22 mouse cellular contexts compared by ENCODE assay signal in genomic region chr6:98769999-98770398, GRCm38 (mm10).
DNase-seq lines count a peak whose midpoint lies in the region; ATAC-seq and TF ChIP-seq lines count a peak whose summit lies in the region.
"Had no signal": no experiment of that assay in that cellular context is flagged by ENCODE, and none has a peak within 500 bp of the region (broad histone marks: within the 10 kb centered on the region; RNA-seq: fewer than 3 reads in every experiment).

No protein-coding gene starts in this region.

- H3K79me3 ChIP-seq in C2C12 (ENCODE audit: low read depth) = no peaks in the 10 kb centered on the region

- no peak for TF ChIP-seq POLR2A in lung, adult 2 months (IDR thresholded peaks at IDR 0.05; ENCODE audit: borderline replicate concordance, extremely low read depth, low read depth, low read length)

- no peaks in the 10 kb centered on the region for H3K27me3 ChIP-seq in C2C12 (ENCODE audit: control insufficient read depth, insufficient read depth, insufficient read length)
- H3K27me3 ChIP-seq: embryonic facial prominence, embryonic 15.5 days; intestine, embryonic 15.5 days had no signal

- no peak for TF ChIP-seq CTCF in C2C12 (IDR thresholded peaks at IDR 0.05; ENCODE audit: control insufficient read depth, insufficient read depth, insufficient read length)
- TF ChIP-seq CTCF in lung, adult 2 months (IDR thresholded peaks at IDR 0.05; ENCODE audit: insufficient read depth, low read length) = no peak

- H3K4me1 ChIP-seq in lung, adult 2 months (ENCODE audit: control insufficient read depth, insufficient read depth, low read length) = no peaks in the 10 kb centered on the region
- H3K4me1 ChIP-seq: embryonic facial prominence, embryonic 15.5 days; heart, embryonic 10.5 days; intestine, embryonic 15.5 days had no signal

- DNase-seq in frontal cortex, postnatal 10 days (ENCODE audit: low spot score in 2 of 2) = no peak
- peak; percentile 35 for DNase-seq in adipocyte (ENCODE audit: low spot score)
- DNase-seq in telencephalon, adult 2 months (ENCODE audit: low read depth, low spot score) = peak; percentile 34
- no peak for DNase-seq in lung, adult 2 months
- DNase-seq in thymus, postnatal 0 days (ENCODE audit: low spot score) = no peak
- DNase-seq: adrenal gland, postnatal 25 days; B cell, adult 2 months; cerebellum, adult 11 months; cerebellum, adult 8-10 months; embryo, embryonic 11 days; gastrocnemius, postnatal 36 days; heart, adult 18-20 months; heart, postnatal 10 days; kidney, adult 2 months had no signal

- H3K4me3 ChIP-seq in C2C12 (ENCODE audit: insufficient read depth, poor library complexity, severe bottlenecking) = no peak overlapping the region
- H3K4me3 ChIP-seq in lung, adult 2 months (replicated peaks; ENCODE audit: extremely low read depth, low read depth, low read length) = no peak overlapping the region
- H3K4me3 ChIP-seq: embryonic facial prominence, embryonic 15.5 days; forebrain, embryonic 12.5 days; heart, embryonic 10.5 days; hindbrain, embryonic 13.5 days; intestine, embryonic 15.5 days had no signal

- H3K79me2 ChIP-seq in C2C12 (ENCODE audit: control insufficient read depth, insufficient read depth) = no peaks in the 10 kb centered on the region

- H3K36me3 ChIP-seq in C2C12 (ENCODE audit: control insufficient read depth, insufficient read depth) = no peaks in the 10 kb centered on the region
- H3K36me3 ChIP-seq: embryonic facial prominence, embryonic 15.5 days; forebrain, embryonic 12.5 days; heart, embryonic 10.5 days; hindbrain, embryonic 13.5 days; intestine, embryonic 15.5 days had no signal

- 55% methylated on average over 2 of the region's 2 CpGs for WGBS in lung, adult 2 months

- ATAC-seq in frontal cortex, adult (ENCODE audit: low TSS enrichment) = peak; percentile 82; the same call in 1 of the 2 replicates
- ATAC-seq in megakaryocyte progenitor cell, adult 5-6 weeks (replicated peaks; ENCODE audit: poor library complexity) = no peak
- ATAC-seq: intestine, embryonic 15.5 days had no signal

- H3ac ChIP-seq in C2C12 (ENCODE audit: control insufficient read depth, insufficient read length, low read depth) = no peak overlapping the region

TF ChIP-seq in C2C12, 6 proteins besides CTCF, POLR2A, EP300 and RAD21:
- TF ChIP-seq USF1 (IDR thresholded peaks at IDR 0.05; ENCODE audit: low read depth) (no peak), CEBPB (IDR thresholded peaks at IDR 0.05; ENCODE audit: low read depth) (peak; percentile 9), FOSL1 (IDR thresholded peaks at IDR 0.05; ENCODE audit: insufficient read depth, low read length, poor library complexity, severe bottlenecking) (peak; percentile 30), MAX (IDR thresholded peaks at IDR 0.05) (no peak), MYOG (IDR thresholded peaks at IDR 0.05; ENCODE audit: control insufficient read depth, extremely low read depth, insufficient read length) (no peak), MYOD1 (IDR thresholded peaks at IDR 0.05; ENCODE audit: control insufficient read depth, insufficient read length, low read depth) (peak; percentile 38)

Comparison
In these comparisons a context has a peak if more than half of its experiments do, and no peak if none do; other contexts are left out.
1. DNase-seq: peak in adipocyte (single experiment) and telencephalon, adult 2 months (single experiment); none in frontal cortex, postnatal 10 days (0 of 2), lung, adult 2 months (single experiment) and thymus, postnatal 0 days (single experiment).